Mouse (Mus musculus) fat pad, adult 2 months (tissue): ENCODE measurements at regions not wholly inside any gene's neighbourhood (a gene's known extent, or its start where the extent isn't known, plus 50 kb on each side); places are given as distances from the start of the nearest gene placed in this dataset.
A peak's percentile ranks its signal among the peaks of the same experiment; 100 is the strongest.
"Not testable (repeated sequence)": the region's sequence is repeated elsewhere in the genome, so short reads cannot be mapped to it uniquely, and the experiment has no call there.

Source experiments
- DNase-seq: peaks from one replicate; pipeline ENCODE4 v3.0.0-alpha.2; 2011; ENCODE audit warnings: low read depth, low spot score; ENCODE audit errors: extremely low read depth

- DNase-seq: no peak
Observed at GRCm38 (mm10) chr3:21726747-21727505, 349.5 kb upstream of the Tbl1xr1 start.

- no peak for DNase-seq
Observed at GRCm38 (mm10) chr3:21728019-21728418, 348.4 kb upstream of the Tbl1xr1 start.

GRCm38 (mm10) chr3:21729328-21729727 lies 347.1 kb upstream of the Tbl1xr1 start:
- DNase-seq: peak; percentile 76

- not testable (repeated sequence) for DNase-seq
Observed at GRCm38 (mm10) chr3:21735688-21736087, 340.8 kb upstream of the Tbl1xr1 start.

GRCm38 (mm10) chr3:21739720-21740119 lies 336.7 kb upstream of the Tbl1xr1 start:
- DNase-seq: no peak

- no peak for DNase-seq
Observed at GRCm38 (mm10) chr3:21744107-21744506, 332.3 kb upstream of the Tbl1xr1 start.

- no peak for DNase-seq
Observed at GRCm38 (mm10) chr3:21760516-21761218, 315.8 kb upstream of the Tbl1xr1 start.

GRCm38 (mm10) chr3:21761219-21761600 lies 315.2 kb upstream of the Tbl1xr1 start:
- no peak for DNase-seq

GRCm38 (mm10) chr3:21761909-21762308 lies 314.5 kb upstream of the Tbl1xr1 start:
- DNase-seq: peak; percentile 40

- DNase-seq: no peak
Observed at GRCm38 (mm10) chr3:21768081-21768480, 308.4 kb upstream of the Tbl1xr1 start.

GRCm38 (mm10) chr3:21769920-21770547 lies 306.4 kb upstream of the Tbl1xr1 start:
- no peak for DNase-seq

- DNase-seq: no peak
Observed at GRCm38 (mm10) chr3:21771752-21772298, 304.6 kb upstream of the Tbl1xr1 start.

- DNase-seq: no peak
Observed at GRCm38 (mm10) chr3:21774172-21774842, 302.1 kb upstream of the Tbl1xr1 start.

- DNase-seq: no peak
Observed at GRCm38 (mm10) chr3:21778789-21779188, 297.7 kb upstream of the Tbl1xr1 start.

GRCm38 (mm10) chr3:21791983-21792631 lies 284.3 kb upstream of the Tbl1xr1 start:
- DNase-seq: no peak

- no peak for DNase-seq
Observed at GRCm38 (mm10) chr3:21798139-21798538, 278.3 kb upstream of the Tbl1xr1 start.

GRCm38 (mm10) chr3:21803886-21804285 lies 272.6 kb upstream of the Tbl1xr1 start:
- not testable (repeated sequence) for DNase-seq

- DNase-seq: no peak
Observed at GRCm38 (mm10) chr3:21806494-21807157, 269.8 kb upstream of the Tbl1xr1 start.

GRCm38 (mm10) chr3:21808539-21808938 lies 267.9 kb upstream of the Tbl1xr1 start:
- DNase-seq: no peak
